Mouse (Mus musculus): Measurements from ENCODE around the gene Abraxas2. TPM values are rescaled to one million over a fixed set of nuclear protein-coding genes. Genes with fewer than 3 reads are reported as not detected.

Gene Abraxas2
- total RNA-seq, 1 experiment from 2014 or later: 67.7 TPM

Other genes starting within 250 kb of the Abraxas2 start
- gene Lhpp, start 248.6 kb upstream of the Abraxas2 start, total RNA-seq (2017): 0.86 and 1.5 TPM in 2 replicates
- 19.0 and 20.4 TPM in 2 replicates for gene Fam53b, start 45.3 kb upstream of the Abraxas2 start, total RNA-seq (2017)
- gene Eef1akmt2, start 6.6 kb upstream of the Abraxas2 start, total RNA-seq (2017): 30.7 and 35.0 TPM in 2 replicates
- 65.3 and 71.2 TPM in 2 replicates for gene Zranb1, start 71.9 kb downstream of the Abraxas2 start, total RNA-seq (2017)